Mouse (Mus musculus): ENCODE measurements around the gene Depp1. TPM values are rescaled to one million over a fixed set of nuclear protein-coding genes. Genes with fewer than 3 reads are reported as not detected.
A peak's percentile ranks its signal among the peaks of the same experiment; 100 is the strongest.

Gene Depp1
- total and polyA plus RNA-seq, 2 experiments from 2014 or later: 41.3 to 347 TPM

DNA sequence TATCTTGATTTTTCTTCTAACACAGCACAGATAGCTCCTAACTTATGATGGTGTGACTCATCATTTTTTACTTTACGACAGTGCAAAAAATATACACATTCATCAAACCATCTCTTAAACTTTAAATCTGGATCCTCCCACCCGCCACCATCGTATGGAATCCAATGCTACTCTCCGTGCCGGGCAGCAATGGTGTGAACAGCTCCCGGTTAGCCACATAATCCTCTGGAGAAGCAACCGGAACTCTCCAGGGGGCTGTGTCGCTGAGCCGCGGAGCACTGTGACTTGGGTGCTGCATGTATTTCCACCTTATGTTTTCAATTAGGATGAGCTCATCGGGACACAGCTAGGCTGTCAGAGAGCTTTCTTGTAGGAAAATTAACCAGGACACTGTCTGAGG is 7.5 kb upstream of the Depp1 start:
- no peak overlapping the region for H3K4me3 ChIP-seq (ENCODE audit: low read depth, low read length)
- no peak for DNase-seq (ENCODE audit: low spot score)
- H3K9ac ChIP-seq (replicated peaks; ENCODE audit: low read depth, low read length): no peak overlapping the region
- H3K36me3 ChIP-seq (replicated peaks; ENCODE audit: control insufficient read depth, insufficient read depth, low read length): no peaks in the 10 kb centered on the region
- H3K4me1 ChIP-seq (ENCODE audit: control insufficient read depth, insufficient read depth): peaks cover 66% of the 10 kb centered on the region
- no peak overlapping the region for H3K4me2 ChIP-seq (ENCODE audit: low read depth, low read length)
- H3K27ac ChIP-seq (ENCODE audit: low read depth): peak overlapping the region; percentile 88
- no peak for ATAC-seq (ENCODE audit: insufficient read depth, low read depth)
- H3K9me3 ChIP-seq (replicated peaks; ENCODE audit: control insufficient read depth, low read length): no peaks in the 10 kb centered on the region
- WGBS: 79% methylated on average over 11 of the region's 11 CpGs
- no peaks in the 10 kb centered on the region for H3K27me3 ChIP-seq (ENCODE audit: control insufficient read depth, insufficient read depth, low read length)
- TF ChIP-seq EP300 (IDR thresholded peaks at IDR 0.05; ENCODE audit: low read depth): no peak
- TF ChIP-seq CTCF (IDR thresholded peaks at IDR 0.05; ENCODE audit: low read depth): no peak

DNA sequence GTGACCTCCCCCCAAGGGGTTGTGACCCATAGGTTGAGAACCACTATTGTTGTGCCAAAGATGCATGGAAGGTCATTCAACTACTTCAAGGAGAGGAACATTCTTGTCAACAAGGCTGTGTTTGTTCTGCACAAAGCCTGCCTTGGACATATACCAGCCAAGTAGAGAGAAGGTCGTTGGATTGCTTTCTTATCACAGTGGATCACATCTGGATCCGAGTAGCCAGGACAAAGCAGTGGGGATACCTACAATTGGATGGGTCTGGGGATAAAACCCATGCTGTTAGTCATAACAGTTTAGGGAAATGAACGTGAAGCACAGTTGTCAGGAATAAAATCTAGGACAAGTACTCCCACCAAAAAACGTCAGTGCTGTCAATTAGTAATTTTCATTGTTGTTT is 6.5 kb upstream of the Depp1 start:
- no peaks in the 10 kb centered on the region for H3K9me3 ChIP-seq (replicated peaks; ENCODE audit: control insufficient read depth, low read length)
- no peaks in the 10 kb centered on the region for H3K27me3 ChIP-seq (ENCODE audit: control insufficient read depth, insufficient read depth, low read length)
- no peak for TF ChIP-seq EP300 (IDR thresholded peaks at IDR 0.05; ENCODE audit: low read depth)
- TF ChIP-seq CTCF (IDR thresholded peaks at IDR 0.05; ENCODE audit: low read depth): no peak
- H3K27ac ChIP-seq (ENCODE audit: low read depth): peak overlapping the region; percentile 88
- peaks cover 60% of the 10 kb centered on the region for H3K4me1 ChIP-seq (ENCODE audit: control insufficient read depth, insufficient read depth)
- no peak overlapping the region for H3K9ac ChIP-seq (replicated peaks; ENCODE audit: low read depth, low read length)
- H3K4me2 ChIP-seq (ENCODE audit: low read depth, low read length): no peak overlapping the region
- no peaks in the 10 kb centered on the region for H3K36me3 ChIP-seq (replicated peaks; ENCODE audit: control insufficient read depth, insufficient read depth, low read length)
- DNase-seq (ENCODE audit: low spot score) (no peak), ATAC-seq (ENCODE audit: insufficient read depth, low read depth) (peak; percentile 19; the same call in 1 of the 2 replicates)
- H3K4me3 ChIP-seq (ENCODE audit: low read depth, low read length): no peak overlapping the region
- 50% methylated on average over 4 of the region's 4 CpGs for WGBS

DNA sequence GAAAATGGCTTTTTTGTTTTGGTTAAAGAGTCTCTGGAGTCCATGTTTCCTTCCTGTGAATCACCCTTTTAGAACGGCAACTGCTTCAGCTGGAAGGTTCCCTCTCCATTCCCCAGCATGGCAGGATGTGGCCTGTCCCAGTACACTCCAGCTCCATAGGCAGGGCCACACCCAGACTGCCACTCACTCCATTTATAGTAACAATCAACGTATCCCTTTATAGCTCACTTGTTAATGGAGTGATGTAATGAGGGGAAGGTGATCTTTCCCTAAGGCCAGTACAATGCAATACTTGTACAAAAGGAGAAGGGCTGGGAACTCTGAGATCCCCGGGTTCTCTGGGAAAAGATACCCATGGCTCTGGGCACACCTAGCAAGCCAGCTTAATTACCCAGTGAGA is 6.1 kb upstream of the Depp1 start:
- peak; percentile 88 for DNase-seq (ENCODE audit: low spot score)
- peak overlapping the region; percentile 88 for H3K27ac ChIP-seq (ENCODE audit: low read depth)
- H3K4me3 ChIP-seq (ENCODE audit: low read depth, low read length): no peak overlapping the region
- H3K4me2 ChIP-seq (ENCODE audit: low read depth, low read length): no peak overlapping the region
- H3K4me1 ChIP-seq (ENCODE audit: control insufficient read depth, insufficient read depth): peaks cover 56% of the 10 kb centered on the region
- H3K9me3 ChIP-seq (replicated peaks; ENCODE audit: control insufficient read depth, low read length): no peaks in the 10 kb centered on the region
- H3K36me3 ChIP-seq (replicated peaks; ENCODE audit: control insufficient read depth, insufficient read depth, low read length): no peaks in the 10 kb centered on the region
- WGBS: 17% methylated on average over 3 of the region's 3 CpGs
- H3K27me3 ChIP-seq (ENCODE audit: control insufficient read depth, insufficient read depth, low read length): no peaks in the 10 kb centered on the region
- ATAC-seq (ENCODE audit: insufficient read depth, low read depth): peak; percentile 91
- TF ChIP-seq EP300 (IDR thresholded peaks at IDR 0.05; ENCODE audit: low read depth) (peak; percentile 93), CTCF (IDR thresholded peaks at IDR 0.05; ENCODE audit: low read depth) (no peak)
- no peak overlapping the region for H3K9ac ChIP-seq (replicated peaks; ENCODE audit: low read depth, low read length)

DNA sequence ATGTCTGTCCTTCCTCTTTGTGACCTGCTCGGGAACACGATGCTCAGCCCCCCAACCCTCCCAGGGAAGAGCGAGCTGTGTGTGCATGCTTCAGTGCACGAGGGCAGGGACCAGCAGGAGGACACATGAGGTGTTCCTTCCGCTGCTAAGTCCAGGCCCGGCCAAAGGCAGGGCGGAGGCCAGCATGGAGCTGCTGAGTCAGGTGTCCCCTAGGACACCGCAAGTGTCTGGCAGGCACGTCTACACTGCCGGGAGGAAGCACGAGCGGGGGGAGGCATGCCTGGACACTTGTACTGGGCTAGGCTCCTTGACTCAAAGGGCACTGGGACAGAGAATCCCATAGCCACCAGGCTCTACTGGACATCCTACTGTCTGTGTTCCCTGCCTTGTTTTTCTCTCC is 2.6 kb upstream of the Depp1 start:
- Histone ChIP-seq H3K27me3 (ENCODE audit: control insufficient read depth, insufficient read depth, low read length) (no peaks in the 10 kb centered on the region), H3K9me3 (replicated peaks; ENCODE audit: control insufficient read depth, low read length) (no peaks in the 10 kb centered on the region), H3K4me3 (ENCODE audit: low read depth, low read length) (no peak overlapping the region), H3K9ac (replicated peaks; ENCODE audit: low read depth, low read length) (no peak overlapping the region), H3K4me1 (ENCODE audit: control insufficient read depth, insufficient read depth) (peaks cover 50% of the 10 kb centered on the region), H3K36me3 (replicated peaks; ENCODE audit: control insufficient read depth, insufficient read depth, low read length) (peaks cover 9% of the 10 kb centered on the region; the same call in 1 of the 2 replicates), H3K27ac (ENCODE audit: low read depth) (peak overlapping the region; percentile 72), H3K4me2 (ENCODE audit: low read depth, low read length) (no peak overlapping the region)
- TF ChIP-seq CTCF (IDR thresholded peaks at IDR 0.05; ENCODE audit: low read depth) (no peak), EP300 (IDR thresholded peaks at IDR 0.05; ENCODE audit: low read depth) (peak; percentile 93)
- 47% methylated on average over 12 of the region's 12 CpGs for WGBS
- DNase-seq (ENCODE audit: low spot score): no peak
- peak; percentile 12; the same call in 1 of the 2 replicates for ATAC-seq (ENCODE audit: insufficient read depth, low read depth)

DNA sequence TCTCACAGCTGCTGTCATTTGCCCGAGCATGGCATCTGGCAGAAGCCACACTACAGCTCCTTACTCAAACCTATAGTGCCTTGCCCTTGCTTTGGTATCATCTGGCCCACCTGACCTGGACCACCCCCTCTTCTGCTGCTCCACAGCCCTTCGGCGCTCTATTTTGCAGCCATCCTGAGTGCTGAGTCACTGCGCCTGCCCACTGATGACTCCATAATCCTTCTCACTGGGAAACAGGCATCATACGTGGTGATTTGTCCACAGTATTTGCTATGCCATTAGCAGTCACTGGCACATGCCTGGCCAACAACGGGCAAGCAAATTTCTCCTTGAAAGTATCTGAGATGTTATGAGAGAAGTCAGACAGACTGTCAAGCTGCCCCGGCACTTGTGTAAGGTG is 598 bp upstream of the Depp1 start:
- ATAC-seq (ENCODE audit: insufficient read depth, low read depth): no peak

More for the DNA sequence above, 598 bp upstream of the Depp1 start:
- H3K9ac ChIP-seq (replicated peaks; ENCODE audit: low read depth, low read length): peak overlapping the region; percentile 79; the same call in 1 of the 2 replicates
- peaks cover 13% of the 10 kb centered on the region; the same call in 1 of the 2 replicates for H3K36me3 ChIP-seq (replicated peaks; ENCODE audit: control insufficient read depth, insufficient read depth, low read length)
- no peak overlapping the region; the same call in 1 of the 2 replicates for H3K4me2 ChIP-seq (ENCODE audit: low read depth, low read length)
- peak overlapping the region; percentile 94 for H3K27ac ChIP-seq (ENCODE audit: low read depth)
- no peak overlapping the region for H3K4me3 ChIP-seq (ENCODE audit: low read depth, low read length)
- H3K9me3 ChIP-seq (replicated peaks; ENCODE audit: control insufficient read depth, low read length): no peaks in the 10 kb centered on the region
- H3K27me3 ChIP-seq (ENCODE audit: control insufficient read depth, insufficient read depth, low read length): no peaks in the 10 kb centered on the region
- TF ChIP-seq CTCF (IDR thresholded peaks at IDR 0.05; ENCODE audit: low read depth): no peak
- no peak for TF ChIP-seq EP300 (IDR thresholded peaks at IDR 0.05; ENCODE audit: low read depth)
- DNase-seq (ENCODE audit: low spot score): no peak
- H3K4me1 ChIP-seq (ENCODE audit: control insufficient read depth, insufficient read depth): peaks cover 33% of the 10 kb centered on the region
- WGBS: 68% methylated on average over 7 of the region's 7 CpGs

All from heart, postnatal 0 days (tissue).